Mouse (Mus musculus) limb, embryonic 12.5 days (tissue): ENCODE data around the gene Cdh18. TPM values are rescaled to one million over a fixed set of nuclear protein-coding genes. Genes with fewer than 3 reads are reported as not detected.
"Not testable (repeated sequence)": the region's sequence is repeated elsewhere in the genome, so short reads cannot be mapped to it uniquely, and the experiment has no call there.

ENCODE experiments used
- ATAC-seq: fragments of 200-750 bp; cut with Nextera tagmentation; 2 replicates; pipeline ENCODE4 v1.8.0; 2017; ENCODE audit warnings: low read depth, moderate TSS enrichment; ENCODE audit not compliant: insufficient number of reproducible peaks, insufficient read depth, low FRiP score, low TSS enrichment
- H3K27ac ChIP-seq: fragments of 300-500 bp; sonication (generic); 2 replicates; pipeline ENCODE4 v1.5.1; 2016; ENCODE audit warnings: mild to moderate bottlenecking, moderate library complexity
- H3K27me3 ChIP-seq: fragments of 300-500 bp; sonication (generic); 2 replicates; pipeline ENCODE4 v1.6.1; 2016; ENCODE audit warnings: mild to moderate bottlenecking, moderate library complexity
- H3K36me3 ChIP-seq: fragments of 300-500 bp; sonication (generic); 2 replicates; pipeline ENCODE4 v1.6.1; 2016; ENCODE audit warnings: mild to moderate bottlenecking, moderate library complexity
- H3K4me1 ChIP-seq: fragments of 300-500 bp; sonication (generic); replicated peaks from 2 replicates; pipeline ENCODE4 v1.6.1; 2016
- H3K4me2 ChIP-seq: fragments of 300-500 bp; sonication (generic); 2 replicates; pipeline ENCODE4 v1.6.1; 2016; ENCODE audit warnings: mild to moderate bottlenecking, moderate library complexity
- H3K4me3 ChIP-seq: fragments of 300-500 bp; sonication (generic); replicated peaks from 2 replicates; pipeline ENCODE4 v1.5.1; 2016; ENCODE audit warnings: mild to moderate bottlenecking
- H3K9ac ChIP-seq: fragments of 300-500 bp; sonication (generic); replicated peaks from 2 replicates; pipeline ENCODE4 v1.6.1; 2016; ENCODE audit warnings: mild to moderate bottlenecking, moderate library complexity
- H3K9me3 ChIP-seq: fragments of 300-500 bp; sonication (generic); 2 replicates; pipeline ENCODE4 v1.6.1; 2016; ENCODE audit warnings: mild to moderate bottlenecking, moderate library complexity
- WGBS: fragments of 180-500 bp; shearing (Covaris S2); methylation state at CpG from one replicate; pipeline ENCODE4 v1.1.7; 2016; 5-methylcytosine and 5-hydroxymethylcytosine counted together
- polyA plus RNA-seq: library from polyadenylated mRNA; unstranded; fragments of >200 nt; fragmentation: Nextera tagmentation; extraction: Ambion mirVana; gene quantifications from 2 replicates; pipeline ENCODE4 v1.2.1, GENCODE M21; 2016

The Cdh18 gene
- polyA plus RNA-seq, 1 experiment from 2014 or later = 0.24 TPM

DNA sequence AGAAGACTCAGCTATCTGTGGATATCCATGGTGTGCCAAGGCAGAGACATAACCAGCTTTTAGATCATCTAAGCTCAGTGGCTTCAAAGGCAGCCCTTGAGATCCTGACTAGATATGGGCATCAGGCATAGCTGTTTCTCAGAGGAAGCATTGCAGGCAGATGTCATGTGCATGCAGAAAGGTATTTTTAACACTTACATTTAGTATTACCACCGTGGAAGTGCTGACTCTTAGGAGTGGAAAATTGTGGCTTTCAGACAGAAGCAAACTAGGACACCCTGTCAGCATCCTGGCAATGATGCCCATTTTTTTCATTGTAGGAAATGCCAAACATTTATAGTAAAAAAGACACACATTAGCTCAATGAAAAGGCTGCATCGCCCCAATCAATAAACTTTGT lies 503.2 kb downstream of the Cdh18 start:
- Histone ChIP-seq H3K4me1 (no peaks in the 10 kb centered on the region), H3K36me3 (no peaks in the 10 kb centered on the region), H3K9ac (no peak overlapping the region), H3K4me3 (no peak overlapping the region), H3K27me3 (no peaks in the 10 kb centered on the region), H3K27ac (no peak overlapping the region), H3K4me2 (no peak overlapping the region), H3K9me3 (no peaks in the 10 kb centered on the region)
- WGBS = 83% methylated on average over 2 of the region's 2 CpGs
- ATAC-seq = no peak

DNA sequence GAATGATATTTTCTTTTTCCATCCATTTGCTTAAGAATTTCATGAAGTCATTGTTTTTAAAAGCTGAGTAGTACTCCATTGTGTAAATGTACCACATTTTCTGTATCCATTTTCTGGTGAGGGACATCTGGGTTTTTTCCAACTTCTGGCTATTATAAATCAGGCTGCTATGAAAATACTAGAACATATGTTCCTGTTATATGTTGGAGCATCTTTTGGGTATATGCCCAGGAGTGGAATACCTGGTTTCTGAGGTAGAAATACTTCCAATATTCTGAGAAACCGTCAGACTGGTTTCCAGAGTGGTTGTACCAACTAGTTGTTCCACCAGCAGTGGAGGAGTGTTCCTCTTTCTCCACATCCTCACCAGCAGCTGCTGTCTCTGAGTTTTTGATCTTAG lies 536.5 kb downstream of the Cdh18 start:
- not testable (repeated sequence) for H3K36me3 ChIP-seq, H3K27me3 ChIP-seq, H3K4me2 ChIP-seq, H3K4me1 ChIP-seq, H3K9ac ChIP-seq, H3K27ac ChIP-seq, ATAC-seq, H3K9me3 ChIP-seq, H3K4me3 ChIP-seq
- 77% methylated on average over 1 of the region's 1 CpGs for WGBS

DNA sequence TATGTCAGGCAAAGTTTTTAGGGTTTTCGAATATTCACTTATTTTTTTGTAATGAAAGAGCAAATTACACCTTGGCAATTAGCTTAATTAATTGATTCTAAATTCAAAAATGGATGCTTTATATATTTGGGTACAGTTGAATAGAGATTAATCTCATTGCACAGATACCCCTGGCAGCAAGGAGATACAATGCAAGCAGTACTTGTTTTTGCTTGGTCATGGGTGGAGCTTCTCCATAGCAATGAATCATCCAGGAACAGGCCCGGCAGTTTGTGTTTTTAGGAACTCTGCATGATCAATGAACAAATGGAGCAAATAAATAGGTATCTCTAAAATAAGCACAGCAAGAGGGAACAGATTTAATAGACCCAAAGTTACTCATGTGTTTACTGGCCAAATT lies 538.7 kb downstream of the Cdh18 start:
- Histone ChIP-seq H3K36me3 (no peaks in the 10 kb centered on the region), H3K4me1 (no peaks in the 10 kb centered on the region), H3K27ac (no peak overlapping the region), H3K4me3 (no peak overlapping the region), H3K4me2 (no peak overlapping the region), H3K9ac (no peak overlapping the region), H3K9me3 (no peaks in the 10 kb centered on the region), H3K27me3 (no peaks in the 10 kb centered on the region)
- WGBS = 81% methylated on average over 2 of the region's 2 CpGs
- ATAC-seq = no peak

DNA sequence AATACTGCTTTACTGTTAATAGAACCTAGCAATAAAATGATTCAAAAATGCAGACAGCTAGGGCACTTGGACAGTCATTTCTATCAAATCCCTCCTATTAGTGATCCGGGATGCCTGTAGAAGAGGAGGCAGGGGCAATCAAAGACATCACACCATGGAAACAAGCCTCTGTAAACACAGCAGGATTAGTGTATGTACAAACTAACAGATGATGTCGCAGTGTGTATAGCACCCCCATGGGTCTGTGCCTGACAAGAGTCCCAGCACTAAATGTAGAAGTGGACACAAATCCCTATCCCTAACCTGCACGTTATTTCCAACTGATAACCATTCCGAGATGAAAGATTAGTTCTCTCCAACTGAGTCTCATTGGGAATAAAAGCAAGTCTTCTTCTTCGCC lies 547.8 kb downstream of the Cdh18 start:
- 82% methylated on average over 5 of the region's 5 CpGs for WGBS
- ATAC-seq = no peak
- Histone ChIP-seq H3K36me3 (no peaks in the 10 kb centered on the region), H3K27me3 (no peaks in the 10 kb centered on the region), H3K9me3 (no peaks in the 10 kb centered on the region), H3K4me3 (no peak overlapping the region), H3K27ac (no peak overlapping the region), H3K4me2 (no peak overlapping the region), H3K4me1 (no peaks in the 10 kb centered on the region), H3K9ac (no peak overlapping the region)

DNA sequence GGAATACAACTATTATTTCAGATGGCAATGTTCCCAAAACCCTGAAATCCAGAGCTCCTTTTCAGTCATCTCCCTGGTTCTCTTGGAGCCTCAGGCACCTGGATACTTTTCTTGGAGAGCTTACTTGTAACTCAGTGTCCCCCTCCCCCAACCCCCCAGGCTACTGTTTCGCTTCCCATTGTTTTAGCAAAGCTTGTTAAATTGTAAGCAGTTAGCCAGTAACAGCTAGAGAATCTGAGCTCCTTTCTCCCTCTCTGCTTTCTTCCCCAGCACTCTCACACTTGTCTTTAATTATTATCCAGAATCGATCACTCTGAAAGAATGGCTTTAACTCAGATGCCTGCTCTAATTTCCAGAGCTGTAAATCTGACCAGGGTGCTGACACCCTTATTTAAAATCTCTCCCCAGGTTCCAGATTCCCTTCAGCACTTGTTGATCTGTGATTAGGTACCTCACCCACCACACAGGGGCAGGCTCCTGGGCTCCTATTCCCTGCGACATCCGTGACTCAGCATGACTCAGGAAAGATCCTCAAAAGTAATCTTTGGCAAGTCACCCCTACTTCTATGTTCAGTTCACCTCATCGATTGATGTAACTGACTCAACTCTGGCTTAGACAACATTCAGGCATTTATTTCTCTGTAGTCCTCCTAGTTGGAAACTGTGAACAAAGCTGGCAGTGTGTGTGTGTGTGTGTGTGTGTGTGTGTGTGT lies 556.0 kb downstream of the Cdh18 start:
- Histone ChIP-seq H3K27me3 (no peaks in the 10 kb centered on the region), H3K36me3 (no peaks in the 10 kb centered on the region), H3K27ac (no peak overlapping the region), H3K4me1 (no peaks in the 10 kb centered on the region), H3K4me2 (no peak overlapping the region), H3K9me3 (no peaks in the 10 kb centered on the region), H3K9ac (no peak overlapping the region), H3K4me3 (no peak overlapping the region)
- no peak for ATAC-seq
- 25% methylated on average over 5 of the region's 5 CpGs for WGBS

DNA sequence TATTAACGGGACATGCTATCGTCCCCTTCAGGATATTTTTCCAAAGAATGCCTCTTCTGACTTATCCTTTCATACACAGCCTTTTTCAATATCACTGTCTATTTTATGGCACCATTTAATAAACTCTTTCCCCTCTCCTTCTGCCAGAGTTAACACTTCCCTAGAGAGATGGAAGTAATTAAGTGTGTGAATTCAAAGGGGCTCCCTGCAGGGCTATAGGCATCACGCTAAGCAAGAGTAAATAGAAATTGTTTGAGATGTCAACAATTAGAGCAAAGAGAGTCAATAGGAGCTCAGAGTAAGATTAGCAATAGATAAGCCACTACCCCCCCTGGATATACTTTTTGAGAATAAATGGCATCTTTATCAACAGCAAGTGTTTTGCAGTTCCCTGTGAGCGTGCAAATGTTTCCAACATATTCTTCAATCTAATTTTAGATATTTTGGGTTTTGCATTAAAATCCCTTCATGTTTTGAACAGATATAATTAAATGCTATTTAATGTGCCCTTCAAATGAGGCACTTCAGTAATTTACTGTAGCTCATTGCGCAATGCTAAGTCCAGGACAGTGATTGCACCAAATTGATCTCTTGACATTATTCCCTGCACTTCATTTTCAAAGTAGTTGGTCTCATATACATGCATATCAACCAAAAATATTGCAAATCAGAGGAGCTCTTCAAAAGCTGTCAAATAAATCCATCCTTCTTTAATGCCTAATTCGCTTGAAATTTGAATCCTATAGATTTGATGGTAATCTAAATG lies 586.3 kb downstream of the Cdh18 start:
- no peak overlapping the region for H3K4me3 ChIP-seq
- H3K9ac ChIP-seq = no peak overlapping the region
- no peak for ATAC-seq
- WGBS = 73% methylated on average over 6 of the region's 6 CpGs
- H3K36me3 ChIP-seq = no peaks in the 10 kb centered on the region
- no peak overlapping the region for H3K4me2 ChIP-seq
- no peaks in the 10 kb centered on the region for H3K4me1 ChIP-seq
- H3K9me3 ChIP-seq = no peaks in the 10 kb centered on the region
- H3K27ac ChIP-seq = no peak overlapping the region
- no peaks in the 10 kb centered on the region for H3K27me3 ChIP-seq

DNA sequence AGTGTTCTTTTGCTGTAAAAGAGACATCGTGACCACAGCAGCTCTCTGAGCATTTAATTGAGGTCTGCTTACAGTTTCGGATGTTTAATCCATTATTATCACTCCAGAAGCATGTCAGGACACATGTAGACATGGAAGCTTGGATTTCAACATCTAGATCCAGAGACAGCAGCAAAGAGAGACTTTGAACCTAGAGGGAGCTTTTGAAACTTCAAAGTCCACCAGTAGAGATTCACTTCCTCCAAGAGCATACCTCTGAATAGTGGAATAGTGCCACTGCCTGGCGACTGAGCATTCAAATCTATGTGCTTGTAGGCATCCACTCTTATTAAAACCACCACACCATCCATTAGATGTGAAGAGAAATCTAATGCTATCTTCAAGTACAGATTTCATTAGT lies 588.1 kb downstream of the Cdh18 start:
- H3K9me3 ChIP-seq = no peaks in the 10 kb centered on the region
- no peaks in the 10 kb centered on the region for H3K4me1 ChIP-seq
- H3K4me2 ChIP-seq = no peak overlapping the region
- ATAC-seq = no peak
- WGBS = 81% methylated on average over 3 of the region's 3 CpGs
- H3K9ac ChIP-seq = no peak overlapping the region
- no peaks in the 10 kb centered on the region for H3K36me3 ChIP-seq
- H3K27ac ChIP-seq = no peak overlapping the region
- H3K27me3 ChIP-seq = no peaks in the 10 kb centered on the region
- no peak overlapping the region for H3K4me3 ChIP-seq

DNA sequence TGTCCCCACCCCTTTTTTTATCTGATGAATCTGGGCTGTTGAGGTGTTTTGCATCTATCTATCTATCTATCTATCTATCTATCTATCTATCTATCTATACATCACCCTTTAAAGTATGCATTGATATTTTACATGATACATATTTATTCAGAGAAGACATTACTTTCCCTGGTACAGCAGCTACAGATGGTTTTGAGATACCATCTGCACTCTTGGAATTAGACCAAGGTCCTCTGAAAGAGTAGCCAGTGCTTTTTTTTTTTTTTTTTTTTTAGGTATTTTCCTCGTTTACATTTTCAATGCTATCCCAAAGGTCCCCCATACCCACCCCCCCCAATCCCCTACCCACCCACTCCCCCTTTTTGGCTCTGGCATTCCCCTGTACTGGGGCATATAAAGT lies 594.1 kb downstream of the Cdh18 start:
- 67% methylated on average over 1 of the region's 1 CpGs for WGBS
- not testable (repeated sequence) for H3K4me1 ChIP-seq

DNA sequence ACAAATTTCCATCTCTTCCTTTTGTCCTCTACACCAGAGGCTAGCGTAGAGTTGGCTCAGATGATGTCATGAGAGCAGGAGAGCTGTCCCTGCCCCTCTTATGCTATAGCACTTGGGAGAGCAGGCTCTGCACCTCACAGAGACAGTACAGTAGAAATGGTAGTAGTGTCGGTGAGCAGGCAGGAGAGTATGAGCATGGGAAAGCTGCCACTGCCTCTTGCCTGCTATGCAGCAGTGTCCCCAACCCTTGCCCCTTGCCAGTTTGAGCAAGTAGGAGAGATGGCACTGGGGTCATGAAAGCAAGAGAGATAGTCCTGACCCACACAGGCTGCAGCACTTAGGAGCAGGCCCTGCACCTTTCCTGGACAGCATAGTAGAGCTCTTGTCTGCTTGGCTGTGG lies 607.1 kb downstream of the Cdh18 start:
- Histone ChIP-seq H3K27ac (no peak overlapping the region), H3K4me3 (no peak overlapping the region), H3K4me2 (no peak overlapping the region), H3K9me3 (no peaks in the 10 kb centered on the region), H3K4me1 (no peaks in the 10 kb centered on the region), H3K36me3 (no peaks in the 10 kb centered on the region), H3K27me3 (no peaks in the 10 kb centered on the region), H3K9ac (no peak overlapping the region)
- ATAC-seq = no peak
- 80% methylated on average over 2 of the region's 2 CpGs for WGBS

More for the DNA sequence above, 594.1 kb downstream of the Cdh18 start:
- not testable (repeated sequence) for H3K36me3 ChIP-seq, H3K27ac ChIP-seq, ATAC-seq, H3K9me3 ChIP-seq, H3K9ac ChIP-seq, H3K27me3 ChIP-seq, H3K4me2 ChIP-seq, H3K4me3 ChIP-seq

DNA sequence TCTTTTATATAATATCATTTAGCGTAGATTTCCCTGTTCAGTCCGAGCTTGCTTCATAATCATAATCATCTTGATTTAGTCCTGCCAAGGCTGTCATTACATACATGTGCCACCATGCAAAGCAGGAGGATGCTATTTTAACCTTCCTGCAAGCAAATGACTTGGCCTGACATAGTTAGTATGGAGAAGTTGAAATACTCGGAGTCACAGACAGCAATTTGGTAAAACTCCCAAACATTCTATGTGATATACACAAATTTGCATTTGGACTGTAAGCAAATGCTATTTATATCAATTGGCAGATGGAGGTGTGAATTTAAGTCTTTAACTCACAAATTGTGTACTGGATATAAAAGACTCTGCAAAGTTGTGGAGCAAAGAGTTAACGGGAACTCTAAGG lies 616.0 kb downstream of the Cdh18 start:
- Histone ChIP-seq H3K4me3 (no peak overlapping the region), H3K4me1 (no peaks in the 10 kb centered on the region), H3K4me2 (no peak overlapping the region), H3K9ac (no peak overlapping the region), H3K36me3 (no peaks in the 10 kb centered on the region), H3K9me3 (no peaks in the 10 kb centered on the region), H3K27ac (no peak overlapping the region), H3K27me3 (no peaks in the 10 kb centered on the region)
- 90% methylated on average over 4 of the region's 4 CpGs for whole genome bisulfite sequencing
- ATAC-seq = no peak

DNA sequence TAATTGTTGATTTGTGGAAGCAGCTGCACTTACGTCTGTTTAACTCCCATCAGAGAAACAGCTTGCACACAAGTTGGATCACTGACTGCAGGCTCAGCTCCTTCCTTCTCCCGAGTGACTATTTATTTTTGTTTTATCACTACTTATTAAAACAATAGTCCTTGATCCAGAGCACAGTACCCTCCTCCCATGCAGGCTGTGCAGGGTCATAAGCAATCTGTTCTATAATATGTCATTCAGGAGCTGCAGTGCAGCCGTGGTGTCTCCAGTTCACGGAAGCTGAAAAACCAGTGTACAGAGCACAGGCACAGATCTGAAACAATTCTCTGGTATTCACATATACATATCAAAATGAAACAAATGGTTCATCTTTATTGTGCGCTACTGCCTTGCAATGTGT lies 625.8 kb downstream of the Cdh18 start:
- Histone ChIP-seq H3K36me3 (no peaks in the 10 kb centered on the region), H3K27me3 (no peaks in the 10 kb centered on the region), H3K9ac (no peak overlapping the region), H3K4me3 (no peak overlapping the region), H3K4me1 (no peaks in the 10 kb centered on the region), H3K4me2 (no peak overlapping the region), H3K9me3 (no peaks in the 10 kb centered on the region), H3K27ac (no peak overlapping the region)
- WGBS = 80% methylated on average over 5 of the region's 5 CpGs
- ATAC-seq = no peak

DNA sequence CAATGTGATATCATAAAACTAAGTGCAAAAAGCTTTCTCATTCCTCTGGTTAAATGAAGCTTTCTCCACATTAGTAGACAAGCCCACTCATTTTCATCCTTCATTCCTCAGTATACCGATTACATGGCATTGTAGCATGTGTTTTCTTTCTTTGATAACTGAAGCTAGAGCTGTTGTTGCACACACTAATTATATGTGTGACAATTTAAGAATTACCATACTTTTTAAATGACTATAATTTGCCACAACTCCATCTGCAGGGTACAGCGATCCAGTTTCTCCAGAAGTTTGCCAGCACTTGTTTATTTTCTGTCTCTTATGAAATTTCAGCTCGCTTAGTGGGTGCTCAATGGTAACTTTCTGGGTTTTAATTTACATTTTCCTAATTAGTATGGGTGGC lies 663.2 kb downstream of the Cdh18 start:
- no peak overlapping the region for H3K9ac ChIP-seq
- H3K4me2 ChIP-seq = no peak overlapping the region
- H3K4me3 ChIP-seq = no peak overlapping the region
- 90% methylated on average over 3 of the region's 3 CpGs for WGBS
- no peaks in the 10 kb centered on the region for H3K36me3 ChIP-seq
- H3K4me1 ChIP-seq = no peaks in the 10 kb centered on the region
- H3K9me3 ChIP-seq = no peaks in the 10 kb centered on the region
- H3K27me3 ChIP-seq = no peaks in the 10 kb centered on the region
- H3K27ac ChIP-seq = no peak overlapping the region
- ATAC-seq = no peak
